Mouse (Mus musculus) Patski (cell line): ENCODE results near the gene Lemd1. TPM values are rescaled to one million over a fixed set of nuclear protein-coding genes. Genes with fewer than 3 reads are reported as not detected.
"Not testable (repeated sequence)": the region's sequence is repeated elsewhere in the genome, so short reads cannot be mapped to it uniquely, and the experiment has no call there.

Source experiments
- ATAC-seq: fragments of 100-300 bp; one replicate; pipeline ENCODE4 v1.8.0; 2021
- CTCF ChIA-PET: fragments of 350-600 bp; sonication (Branson Sonifier 250); formaldehyde crosslinking; loops from one replicate; lab custom pipeline; 2022; ENCODE audit warnings: inconsistent platforms; lab: Charles Lee
- POLR2A ChIA-PET: fragments of 350-600 bp; sonication (Branson Sonifier 250); formaldehyde crosslinking; loops from one replicate; lab custom pipeline; 2022; ENCODE audit warnings: antibody characterized with exemption, inconsistent platforms; lab: Charles Lee
- DNase-seq: peaks from one replicate; pipeline ENCODE4 v3.0.0-alpha.2; 2011; ENCODE audit warnings: low read depth, low spot score
- H3K27me3 ChIP-seq: fragments of 371-371 bp; one replicate; pipeline ENCODE4 v1.5.1; 2021
- CTCF ChIP-seq: fragments of 100-300 bp; IDR thresholded peaks from one replicate; pipeline ENCODE4 v1.5.1; 2021
- in situ Hi-C: fragments of 300-500 bp; cut with MboI; formaldehyde crosslinking; loops from 3 replicates; pipeline ENCODE4 v1.11.1; 2018; ENCODE audit warnings: low pct_unique_long_range_greater_than_20kb, mixed read lengths
- polyA plus RNA-seq: library from polyadenylated mRNA; unstranded; gene quantifications from one replicate; pipeline ENCODE4 v1.2.3, GENCODE M21; 2021

The Lemd1 gene
- polyA plus RNA-seq, 1 experiment from 2014 or later = 12.0 TPM

- no peak for TF ChIP-seq CTCF
- POLR2A ChIA-PET = interaction anchor here (0.8 to 2.5 kb wide), 3 partner anchors 36 to 129 kb away, joined by 3 to 8 read pairs (median 5); no protein-coding TSS in a partner anchor
- H3K27me3 ChIP-seq = no peaks in the 10 kb centered on the region
- in situ Hi-C loops = loop anchor here (5.0 kb wide), 4 partner anchors 37 to 198 kb away; no protein-coding TSS in a partner anchor
- no peak for ATAC-seq
- CTCF ChIA-PET = interaction anchor here (1.0 to 11.0 kb wide), 8 partner anchors 10 to 197 kb away, joined by 3 to 134 read pairs (median 5); no protein-coding TSS in a partner anchor
- DNase-seq = no peak
These were observed 31.6 kb upstream of the Lemd1 start for GRCm38 (mm10) chr1:132159681-132160080.

GRCm38 (mm10) chr1:132161211-132161880 is 29.9 kb upstream of the Lemd1 start:
- CTCF ChIA-PET = interaction anchor here (1.0 to 5.8 kb wide), 4 partner anchors 76 to 195 kb away, joined by 3 to 26 read pairs (median 4); no protein-coding TSS in a partner anchor
- ATAC-seq (no peak), DNase-seq (no peak)
- H3K27me3 ChIP-seq = no peaks in the 10 kb centered on the region
- in situ Hi-C loops = no loop called here
- POLR2A ChIA-PET = interaction anchor here (0.5 kb wide), 1 partner anchor 94 kb away, joined by 3 read pairs; no protein-coding TSS in a partner anchor
- TF ChIP-seq CTCF = no peak

DNA sequence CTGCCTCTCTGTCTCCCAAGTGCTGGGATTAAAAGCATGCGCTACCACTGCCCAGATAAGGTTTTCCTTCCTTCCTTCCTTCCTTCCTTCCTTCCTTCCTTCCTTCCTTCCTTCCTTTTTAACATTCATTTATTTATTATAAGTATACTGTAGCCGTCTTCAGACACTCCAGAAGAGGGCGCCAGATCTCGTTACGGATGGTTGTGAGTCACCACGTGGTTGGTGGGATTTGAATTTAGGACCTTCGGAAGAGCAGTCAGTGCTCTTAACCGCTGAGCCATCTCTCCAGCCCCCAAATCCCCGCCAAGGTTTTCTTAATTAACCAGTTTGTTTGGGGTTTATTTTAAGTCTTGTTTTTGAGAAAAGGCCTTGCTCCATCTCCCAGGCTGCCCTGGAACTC is 28.6 kb upstream of the Lemd1 start:
- CTCF ChIA-PET = interaction anchor here (1.0 to 5.8 kb wide), 2 partner anchors 58 to 74 kb away, joined by 3 to 26 read pairs; no protein-coding TSS in a partner anchor
- in situ Hi-C loops, H3K27me3 ChIP-seq, POLR2A ChIA-PET, DNase-seq, ATAC-seq: not testable (repeated sequence)

- CTCF ChIA-PET = interaction anchor here (0.9 to 5.8 kb wide), 5 partner anchors 8 to 72 kb away, joined by 3 to 26 read pairs (median 3); no protein-coding TSS in a partner anchor
- TF ChIP-seq CTCF = no peak
- no peak for ATAC-seq
- no peak for DNase-seq
- H3K27me3 ChIP-seq = no peaks in the 10 kb centered on the region
- POLR2A ChIA-PET = no interaction called here
- in situ Hi-C loops = no loop called here
These were observed 26.3 kb upstream of the Lemd1 start for GRCm38 (mm10) chr1:132164780-132165518.

DNA sequence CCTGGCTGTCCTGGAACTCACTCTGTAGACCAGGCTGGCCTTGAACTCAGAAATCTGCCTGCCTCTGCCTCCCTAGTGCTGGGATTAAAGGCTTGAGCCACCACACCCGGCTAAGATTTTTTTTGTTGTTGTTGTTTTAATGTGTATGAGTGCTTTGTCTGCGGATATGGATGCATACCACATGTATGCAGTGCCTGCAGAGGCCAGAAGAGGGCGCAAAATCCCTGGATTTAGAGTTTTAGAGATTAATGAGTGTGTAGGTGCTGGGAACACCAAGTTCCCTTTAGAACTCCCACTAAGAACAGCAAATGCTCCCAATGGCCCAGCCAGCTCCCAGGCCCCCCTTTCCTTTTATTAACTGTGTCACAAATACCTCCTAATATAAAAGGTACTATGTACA is 25.4 kb upstream of the Lemd1 start:
- no peak for DNase-seq
- in situ Hi-C loops = no loop called here
- ChIA-PET POLR2A (no interaction called here), CTCF (interaction anchor here (1.9 to 5.8 kb wide), 2 partner anchors 8 to 71 kb away, joined by 8 to 26 read pairs; no protein-coding TSS in a partner anchor)
- ATAC-seq = no peak
- TF ChIP-seq CTCF = peak; percentile 78
- no peaks in the 10 kb centered on the region for H3K27me3 ChIP-seq

DNA sequence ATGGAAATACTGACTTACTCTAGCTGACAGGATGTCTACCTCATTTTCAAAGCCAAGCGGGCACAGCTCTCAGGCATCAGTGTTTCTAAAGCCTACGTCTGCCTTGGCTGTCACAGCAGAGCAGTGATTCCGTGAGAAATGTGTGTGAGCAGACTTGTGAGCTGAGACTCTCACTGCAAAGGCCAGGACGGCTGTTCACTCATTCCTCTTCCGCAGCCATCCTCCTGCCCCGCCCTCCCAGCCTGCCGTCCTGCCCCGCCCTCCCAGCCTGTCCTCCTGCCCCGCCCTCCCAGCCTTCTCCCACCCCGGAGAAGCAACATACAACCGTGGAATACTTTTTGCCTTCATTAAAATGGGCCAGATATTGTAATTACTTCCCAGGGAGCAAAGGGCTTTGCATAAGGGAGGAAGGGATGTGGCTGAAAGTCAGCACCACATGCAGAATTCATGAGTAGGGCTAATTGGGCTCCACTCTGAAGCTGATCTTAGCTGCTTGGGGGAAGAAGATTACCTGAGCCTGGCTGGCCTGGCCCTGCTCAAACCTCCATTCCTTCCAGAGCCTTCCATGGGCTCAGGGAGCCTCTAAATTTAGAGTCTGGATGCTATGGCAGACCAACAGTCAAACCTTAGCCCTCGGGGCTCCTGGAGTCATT is 23.0 kb upstream of the Lemd1 start:
- no peaks in the 10 kb centered on the region for H3K27me3 ChIP-seq
- in situ Hi-C loops = no loop called here
- ATAC-seq (no peak), DNase-seq (no peak)
- POLR2A ChIA-PET = no interaction called here
- no peak for TF ChIP-seq CTCF
- CTCF ChIA-PET = interaction anchor here (1.4 to 1.5 kb wide), 4 partner anchors 8 to 188 kb away, joined by 3 to 7 read pairs (median 4); no protein-coding TSS in a partner anchor

GRCm38 (mm10) chr1:132170698-132171097 is 20.5 kb upstream of the Lemd1 start:
- ChIA-PET POLR2A (no interaction called here), CTCF (interaction anchor here (1.1 kb wide), 1 partner anchor 28 kb away, joined by 3 read pairs; no protein-coding TSS in a partner anchor)
- in situ Hi-C loops = no loop called here
- TF ChIP-seq CTCF = no peak
- no peak for ATAC-seq
- H3K27me3 ChIP-seq = no peaks in the 10 kb centered on the region
- no peak for DNase-seq

GRCm38 (mm10) chr1:132171619-132172018 is 19.6 kb upstream of the Lemd1 start:
- no peak for TF ChIP-seq CTCF
- ATAC-seq (no peak), DNase-seq (no peak)
- ChIA-PET CTCF (interaction anchor here (1.4 kb wide), 1 partner anchor 17 kb away, joined by 6 read pairs; no protein-coding TSS in a partner anchor), POLR2A (no interaction called here)
- in situ Hi-C loops = no loop called here
- no peaks in the 10 kb centered on the region for H3K27me3 ChIP-seq

- TF ChIP-seq CTCF = no peak
- DNase-seq = no peak
- in situ Hi-C loops = no loop called here
- ATAC-seq = no peak
- ChIA-PET CTCF (interaction anchor here (1.4 kb wide), 1 partner anchor 10 kb away, joined by 3 read pairs; no protein-coding TSS in a partner anchor), POLR2A (no interaction called here)
- peaks cover 3% of the 10 kb centered on the region for H3K27me3 ChIP-seq
These were observed 4.9 kb upstream of the Lemd1 start for GRCm38 (mm10) chr1:132186303-132186702.
